Mouse (Mus musculus) lung, postnatal 0 days (tissue): ENCODE data around the gene Bpifb4. TPM values are rescaled to one million over a fixed set of nuclear protein-coding genes. Genes with fewer than 3 reads are reported as not detected.

Experiments
- ATAC-seq: fragments of 200-750 bp; cut with Nextera tagmentation; 2 replicates; pipeline ENCODE4 v1.8.0; 2017; ENCODE audit warnings: moderate library complexity
- DNase-seq: peaks from one replicate; pipeline ENCODE4 v3.0.0-alpha.2; 2016; ENCODE audit warnings: low spot score
- H3K27ac ChIP-seq: fragments of 300-500 bp; sonication (generic); 2 replicates; pipeline ENCODE4 v1.5.1; 2014; ENCODE audit warnings: antibody characterized with exemption, mild to moderate bottlenecking, low read length, mixed read lengths
- H3K27me3 ChIP-seq: fragments of 300-500 bp; sonication (generic); replicated peaks from 2 replicates; pipeline ENCODE4 v1.6.1; 2014; ENCODE audit warnings: low read length, mixed read lengths; ENCODE audit not compliant: insufficient read depth
- H3K36me3 ChIP-seq: fragments of 300-500 bp; sonication (generic); 2 replicates; pipeline ENCODE4 v1.6.1; 2014; ENCODE audit warnings: low read length, mixed read lengths; ENCODE audit not compliant: insufficient read depth
- H3K4me1 ChIP-seq: fragments of 300-500 bp; sonication (generic); 2 replicates; pipeline ENCODE4 v1.6.1; 2014; ENCODE audit warnings: antibody characterized with exemption, low read depth, low read length, mixed read lengths; ENCODE audit not compliant: insufficient read depth
- H3K4me2 ChIP-seq: fragments of 300-500 bp; sonication (generic); replicated peaks from 2 replicates; pipeline ENCODE4 v1.6.1; 2014; ENCODE audit warnings: low read depth, mild to moderate bottlenecking, low read length, moderate library complexity, mixed read lengths
- H3K4me3 ChIP-seq: fragments of 300-500 bp; sonication (generic); 2 replicates; pipeline ENCODE4 v1.5.1; 2014; ENCODE audit warnings: low read depth, low read length
- H3K9ac ChIP-seq: fragments of 300-500 bp; sonication (generic); replicated peaks from 2 replicates; pipeline ENCODE4 v1.6.1; 2014; ENCODE audit warnings: low read depth, mild to moderate bottlenecking
- H3K9me3 ChIP-seq: fragments of 300-500 bp; sonication (generic); 2 replicates; pipeline ENCODE4 v1.6.1; 2016; ENCODE audit warnings: low read length, mixed read lengths
- CTCF ChIP-seq: IDR thresholded peaks from 2 replicates; pipeline ENCODE4 v1.5.1; 2016; ENCODE audit warnings: antibody characterized with exemption, mild to moderate bottlenecking
- EP300 ChIP-seq: IDR thresholded peaks from 2 replicates; pipeline ENCODE4 v1.6.1; 2016; ENCODE audit warnings: antibody characterized with exemption, mild to moderate bottlenecking, control low read depth
- WGBS: fragments of 180-500 bp; shearing (Covaris S2); extraction: QIAGEN DNeasy Blood & Tissue Kit; methylation state at CpG from one replicate; pipeline ENCODE4 v1.1.7; 2014; 5-methylcytosine and 5-hydroxymethylcytosine counted together
- polyA plus RNA-seq: library from polyadenylated mRNA; unstranded; fragments of >200 nt; fragmentation: Nextera tagmentation; extraction: Ambion mirVana; gene quantifications from 2 replicates; pipeline ENCODE4 v1.2.1, GENCODE M21; 2015

The Bpifb4 gene
- polyA plus RNA-seq, 1 experiment from 2014 or later: not detected

- ATAC-seq: no peak
- Histone ChIP-seq H3K4me3 (no peak within 1 kb of the TSS), H3K36me3 (no peaks in the 10 kb centered on the region), H3K9ac (no peak within 1 kb of the TSS), H3K4me1 (no peaks in the 10 kb centered on the region), H3K27me3 (no peaks in the 10 kb centered on the region), H3K9me3 (no peaks in the 10 kb centered on the region), H3K27ac (no peak within 1 kb of the TSS), H3K4me2 (no peak within 1 kb of the TSS)
- TF ChIP-seq EP300 (no peak), CTCF (no peak)
- WGBS: 71% methylated on average over 3 of the region's 3 CpGs
- DNase-seq: no peak
Measured at GRCm38 (mm10) chr2:154007965-154008364, 70.0 kb downstream of the Bpifb4 start, which contains the start of gene Bpifa2. Gene Bpifa2, plus strand, starts transcription at chr2:154008265.

Other genes with a start within 250 kb of the Bpifb4 start
- gene Dnmt3c, start 241.6 kb upstream of the Bpifb4 start, polyA plus RNA-seq: 0.10 and 0.15 TPM in 2 replicates
- gene Mapre1, start 196.9 kb upstream of the Bpifb4 start, polyA plus RNA-seq: 145 and 164 TPM in 2 replicates
- gene Efcab8, start 158.3 kb upstream of the Bpifb4 start, polyA plus RNA-seq: 0.05 TPM in 1 of 2 replicates, not detected in the other
- gene Sun5, start 67.1 kb upstream of the Bpifb4 start, polyA plus RNA-seq: not detected in 2 replicates
- not detected in 2 replicates for gene Bpifb2, start 63.2 kb upstream of the Bpifb4 start, polyA plus RNA-seq
- not detected in 2 replicates for gene Bpifb6, start 37.8 kb upstream of the Bpifb4 start, polyA plus RNA-seq
- gene Bpifb3, start 20.0 kb upstream of the Bpifb4 start, polyA plus RNA-seq: not detected in 2 replicates
- gene Bpifa6, start 36.7 kb downstream of the Bpifb4 start, polyA plus RNA-seq: not detected in 2 replicates
- not detected in 2 replicates for gene Bpifa2, start 70.1 kb downstream of the Bpifb4 start, polyA plus RNA-seq
- gene Bpifa3, start 192.1 kb downstream of the Bpifb4 start, polyA plus RNA-seq: not detected in 2 replicates
- gene Bpifa1, start 204.7 kb downstream of the Bpifb4 start, polyA plus RNA-seq: 5.1 and 5.4 TPM in 2 replicates
- not detected in 2 replicates for gene Bpifa5, start 224.4 kb downstream of the Bpifb4 start, polyA plus RNA-seq